9 mouse cellular contexts compared by ENCODE assay signal in genomic region chr14:79394564-79394963, GRCm38 (mm10). TPM values are rescaled to one million over a fixed set of nuclear protein-coding genes. Genes with fewer than 3 reads are reported as not detected.
DNase-seq lines count a peak whose midpoint lies in the region; ATAC-seq lines count a peak whose summit lies in the region.
"Had no signal": no experiment of that assay in that cellular context is flagged by ENCODE, and none has a peak within 500 bp of the region (broad histone marks: within the 10 kb centered on the region; RNA-seq: fewer than 3 reads in every experiment).

No protein-coding gene starts in this region.

- no peak overlapping the region for H3K4me3 ChIP-seq in forebrain, embryonic 14.5 days (ENCODE audit: low read depth, low read length)
- no peak overlapping the region for H3K4me3 ChIP-seq in forebrain, embryonic 16.5 days (replicated peaks; ENCODE audit: low read length)
- H3K4me3 ChIP-seq: liver, embryonic 15.5 days had no signal

- peak; percentile 65 for DNase-seq in forebrain, embryonic 14.5 days (ENCODE audit: low spot score)
- DNase-seq in 3T3-L1 (ENCODE audit: low read depth, low spot score) (peak; percentile 86), WW6 (ENCODE audit: low read depth, low spot score) (peak; percentile 34)
- peak; percentile 38 to 42 for DNase-seq in heart, postnatal 10 days
- DNase-seq in lung, postnatal 36 days: peak; percentile 71
- DNase-seq in thymus, postnatal 4 days: peak; percentile 58
- no peak for DNase-seq in testis, postnatal 10 days (ENCODE audit: low spot score)

- peaks cover 5% of the 10 kb centered on the region; the same call in 1 of the 2 replicates for H3K4me1 ChIP-seq in forebrain, embryonic 14.5 days (ENCODE audit: control insufficient read depth, insufficient read depth, low read length)
- H3K4me1 ChIP-seq in forebrain, embryonic 16.5 days (replicated peaks; ENCODE audit: control insufficient read depth, insufficient read depth, low read length): peaks cover 5% of the 10 kb centered on the region

- intact Hi-C loops in heart, postnatal 10 days (cut with DNase I): loop anchor here (1.0 to 5.0 kb wide), 3 partner anchors 56 to 168 kb away; partner anchors contain the start of gene Kbtbd6

- no peak overlapping the region for H3K9ac ChIP-seq in forebrain, embryonic 14.5 days (ENCODE audit: low read length)
- no peak overlapping the region for H3K9ac ChIP-seq in forebrain, embryonic 16.5 days (replicated peaks; ENCODE audit: low read depth, low read length)
- H3K9ac ChIP-seq: liver, embryonic 15.5 days had no signal

- no peak overlapping the region for H3K4me2 ChIP-seq in forebrain, embryonic 14.5 days (ENCODE audit: low read length)
- no peak overlapping the region for H3K4me2 ChIP-seq in forebrain, embryonic 16.5 days (ENCODE audit: low read length)
- H3K4me2 ChIP-seq: liver, embryonic 15.5 days had no signal

- no peaks in the 10 kb centered on the region for H3K27me3 ChIP-seq in forebrain, embryonic 14.5 days (replicated peaks; ENCODE audit: control insufficient read depth, insufficient read depth, low read length)
- no peaks in the 10 kb centered on the region for H3K27me3 ChIP-seq in forebrain, embryonic 16.5 days (replicated peaks; ENCODE audit: control insufficient read depth, insufficient read depth, low read length)
- H3K27me3 ChIP-seq: liver, embryonic 15.5 days had no signal

- H3K36me3 ChIP-seq in forebrain, embryonic 14.5 days (ENCODE audit: control insufficient read depth, insufficient read depth, low read length): no peaks in the 10 kb centered on the region
- no peaks in the 10 kb centered on the region for H3K36me3 ChIP-seq in forebrain, embryonic 16.5 days (ENCODE audit: control insufficient read depth, insufficient read depth)
- H3K36me3 ChIP-seq: liver, embryonic 15.5 days had no signal

- H3K9me3 ChIP-seq in forebrain, embryonic 14.5 days (replicated peaks; ENCODE audit: control insufficient read depth, low read length): no peaks in the 10 kb centered on the region
- no peaks in the 10 kb centered on the region for H3K9me3 ChIP-seq in forebrain, embryonic 16.5 days (ENCODE audit: control insufficient read depth, low read length)
- H3K9me3 ChIP-seq: liver, embryonic 15.5 days had no signal

- H3K27ac ChIP-seq in forebrain, embryonic 14.5 days (ENCODE audit: low read depth, low read length): no peak overlapping the region
- H3K27ac ChIP-seq in forebrain, embryonic 16.5 days (ENCODE audit: low read length): no peak overlapping the region
- H3K27ac ChIP-seq: liver, embryonic 15.5 days had no signal

- ATAC-seq in forebrain, embryonic 14.5 days: no peak
- ATAC-seq in forebrain, embryonic 16.5 days: no peak

RNA-seq across cellular contexts. Expression of gene Mtrf1, which starts 3.0 kb away (rescaled TPM):
- 11.3 and 13.4 TPM in 2 replicates for polyA plus RNA-seq in forebrain, embryonic 14.5 days (2014; fragmentation: Nextera tagmentation; extraction: Ambion mirVana)
- 11.0 and 12.0 TPM in 2 replicates for polyA plus RNA-seq in forebrain, embryonic 16.5 days (2015; fragmentation: Nextera tagmentation; extraction: Ambion mirVana)
- 1 to 10 TPM; 5.0 to 6.1 TPM for total RNA-seq in heart, postnatal 10 days (2021)

RNA-seq across cellular contexts. Expression of gene Naa16, which starts 4.0 kb away (rescaled TPM):
- polyA plus RNA-seq in forebrain, embryonic 14.5 days (2014; fragmentation: Nextera tagmentation; extraction: Ambion mirVana): 22.9 TPM in 2 replicates
- 27.5 and 28.6 TPM in 2 replicates for polyA plus RNA-seq in forebrain, embryonic 16.5 days (2015; fragmentation: Nextera tagmentation; extraction: Ambion mirVana)
- 10 to 100 TPM; 12.2 to 18.1 TPM for total RNA-seq in heart, postnatal 10 days (2021)

RNA-seq across cellular contexts. Expression of gene Kbtbd7, which starts 31.7 kb away (rescaled TPM):
- 22.9 and 28.1 TPM in 2 replicates for polyA plus RNA-seq in forebrain, embryonic 14.5 days (2014; fragmentation: Nextera tagmentation; extraction: Ambion mirVana)
- 25.2 and 30.4 TPM in 2 replicates for polyA plus RNA-seq in forebrain, embryonic 16.5 days (2015; fragmentation: Nextera tagmentation; extraction: Ambion mirVana)
- total RNA-seq in heart, postnatal 10 days (2021): 10 to 100 TPM; 12.4 to 13.1 TPM

RNA-seq across cellular contexts. Expression of gene Kbtbd6, which starts 57.1 kb away (rescaled TPM):
- polyA plus RNA-seq in forebrain, embryonic 14.5 days (2014; fragmentation: Nextera tagmentation; extraction: Ambion mirVana): 3.0 and 3.1 TPM in 2 replicates
- 2.8 and 3.8 TPM in 2 replicates for polyA plus RNA-seq in forebrain, embryonic 16.5 days (2015; fragmentation: Nextera tagmentation; extraction: Ambion mirVana)
- total RNA-seq in heart, postnatal 10 days (2021): under 1 TPM; 0.37 to 0.62 TPM
